Mouse (Mus musculus): ENCODE results near the gene Adgrg3.

DNA sequence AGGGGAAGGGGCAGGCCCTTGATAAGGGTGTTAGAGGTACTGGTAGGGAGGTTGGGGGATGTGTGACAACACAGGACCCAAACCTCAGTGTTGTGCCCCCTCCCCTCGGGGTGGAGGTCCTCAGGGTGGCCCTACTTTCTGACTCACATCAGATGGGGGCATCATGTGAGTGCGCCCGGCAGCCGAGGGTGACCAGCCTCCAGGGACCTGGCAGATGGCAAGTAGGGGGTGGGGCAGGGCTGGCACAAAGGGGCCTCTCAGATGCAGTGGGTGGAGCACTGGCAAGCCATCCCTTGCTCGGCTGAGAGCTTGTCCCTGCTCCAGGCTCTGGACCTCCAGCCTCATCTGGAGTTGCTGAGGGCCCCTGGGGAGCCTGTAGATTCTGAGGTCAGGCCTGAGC, 30.8 kb upstream of the Adgrg3 start:
- no peak for TF ChIP-seq POLR2A (IDR thresholded peaks at IDR 0.05; ENCODE audit: borderline replicate concordance, extremely low read depth, insufficient read depth, insufficient read length, poor library complexity, severe bottlenecking)
- TF ChIP-seq CTCF (IDR thresholded peaks at IDR 0.05; ENCODE audit: borderline replicate concordance, extremely low read depth, insufficient read depth, insufficient read length) = no peak
